Mouse (Mus musculus) G1E-ER4 (cell line): ENCODE results near the gene Plekhh2. TPM values are rescaled to one million over a fixed set of nuclear protein-coding genes. Genes with fewer than 3 reads are reported as not detected.

Experiments used
- GATA1 ChIP-seq: IDR thresholded peaks from one replicate; pipeline ENCODE4 v1.8.0; 2012; ENCODE audit warnings: low read length, inconsistent platforms
- polyA plus RNA-seq: library from polyadenylated mRNA; stranded (reverse); fragments of >175 nt; gene quantifications from 2 replicates; pipeline ENCODE4 v1.2.3, GENCODE M21; 2012

Gene Plekhh2
- polyA plus RNA-seq, 1 experiment, result not detected

GRCm38 (mm10) chr17:84607617-84608016, 95.9 kb downstream of the Plekhh2 start:
- no peak for TF ChIP-seq GATA1

- TF ChIP-seq GATA1, result no peak
Observed at GRCm38 (mm10) chr17:84608606-84609005, 96.9 kb downstream of the Plekhh2 start.

DNA sequence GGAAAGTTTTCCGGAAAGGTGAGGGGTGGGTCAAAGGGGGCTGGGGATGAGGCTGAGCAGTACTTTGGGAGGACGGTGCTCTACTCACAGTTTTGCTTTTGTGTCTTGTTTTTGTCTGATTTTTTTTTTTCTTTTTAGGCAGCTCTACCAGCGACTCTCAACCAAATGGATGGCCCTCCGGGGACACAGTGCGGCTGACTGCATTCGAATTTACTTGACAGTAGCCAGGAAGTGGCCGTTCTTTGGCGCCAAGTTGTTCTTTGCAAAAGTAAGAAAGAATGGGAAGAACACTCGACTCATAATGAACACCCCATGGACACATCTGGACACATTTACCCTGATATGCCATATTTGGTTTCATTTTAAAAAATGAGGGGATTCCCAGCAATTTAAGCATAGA, 99.8 kb downstream of the Plekhh2 start:
- no peak for TF ChIP-seq GATA1

DNA sequence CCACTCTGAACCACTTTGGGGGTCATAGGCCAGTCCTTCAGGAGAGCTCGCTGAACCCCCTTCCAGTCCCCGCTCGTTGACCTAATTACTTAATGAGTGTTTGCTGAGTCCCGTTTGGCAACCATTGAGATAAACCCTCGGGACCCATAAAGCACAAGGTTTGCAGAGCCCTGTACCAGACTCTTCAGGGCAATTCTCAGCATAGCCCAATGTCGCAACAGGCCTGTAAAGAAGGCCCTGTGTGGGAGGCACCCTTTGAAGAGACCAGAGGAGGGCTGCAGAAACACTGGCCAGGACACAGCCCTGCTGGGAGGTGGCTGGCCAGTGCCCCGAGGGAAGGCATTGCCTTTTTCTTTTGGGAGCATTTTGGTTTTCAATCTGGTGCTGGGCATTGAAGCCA, 100.3 kb downstream of the Plekhh2 start:
- TF ChIP-seq GATA1, result no peak

- no peak for TF ChIP-seq GATA1
Observed at GRCm38 (mm10) chr17:84615811-84616210, 104.1 kb downstream of the Plekhh2 start.

GRCm38 (mm10) chr17:84616526-84617074, 104.9 kb downstream of the Plekhh2 start:
- TF ChIP-seq GATA1, result no peak

- no peak for TF ChIP-seq GATA1
Observed at GRCm38 (mm10) chr17:84617953-84618352, 106.3 kb downstream of the Plekhh2 start.

DNA sequence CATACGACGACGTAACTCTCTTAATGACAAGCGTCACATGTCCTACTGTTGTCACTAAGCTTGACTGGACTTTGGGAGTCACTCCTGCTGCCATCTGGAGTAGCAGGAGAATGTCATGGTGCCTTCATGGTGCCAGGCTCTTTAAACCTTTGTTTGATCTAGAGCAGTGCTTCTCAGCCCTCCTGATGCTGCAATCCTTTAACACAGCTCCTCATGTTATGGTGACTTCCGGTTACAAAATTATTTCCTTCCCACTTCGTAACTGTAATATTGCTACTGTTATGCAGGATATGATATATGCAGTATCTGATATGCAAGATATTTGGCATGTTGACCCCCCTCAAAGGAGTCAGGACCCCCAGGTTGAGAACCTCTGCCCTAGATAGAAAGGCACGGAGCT, 107.4 kb downstream of the Plekhh2 start:
- no peak for TF ChIP-seq GATA1

GRCm38 (mm10) chr17:84620076-84620475, 108.4 kb downstream of the Plekhh2 start:
- TF ChIP-seq GATA1, result no peak

- no peak for TF ChIP-seq GATA1
Observed at GRCm38 (mm10) chr17:84620610-84621009, 108.9 kb downstream of the Plekhh2 start.

DNA sequence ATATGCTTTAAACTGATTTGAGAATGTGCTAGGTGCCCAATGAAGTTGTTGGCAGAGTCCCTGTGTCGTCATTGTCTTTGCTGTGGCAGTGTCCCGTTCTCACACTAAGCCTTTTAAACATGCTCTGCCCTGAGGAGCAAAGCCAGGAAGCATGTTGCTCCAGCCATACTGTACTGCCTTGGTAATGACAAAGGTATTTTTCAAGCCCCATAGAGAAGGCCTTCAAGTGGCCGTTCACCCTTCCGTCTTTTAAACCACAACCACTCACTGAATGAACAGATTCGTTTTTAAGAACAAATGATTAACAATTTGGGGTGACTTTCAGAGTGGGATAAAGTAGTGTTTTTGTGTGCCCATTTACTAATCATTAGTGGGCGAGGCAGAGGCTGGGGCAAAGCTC, 109.5 kb downstream of the Plekhh2 start:
- no peak for TF ChIP-seq GATA1

DNA sequence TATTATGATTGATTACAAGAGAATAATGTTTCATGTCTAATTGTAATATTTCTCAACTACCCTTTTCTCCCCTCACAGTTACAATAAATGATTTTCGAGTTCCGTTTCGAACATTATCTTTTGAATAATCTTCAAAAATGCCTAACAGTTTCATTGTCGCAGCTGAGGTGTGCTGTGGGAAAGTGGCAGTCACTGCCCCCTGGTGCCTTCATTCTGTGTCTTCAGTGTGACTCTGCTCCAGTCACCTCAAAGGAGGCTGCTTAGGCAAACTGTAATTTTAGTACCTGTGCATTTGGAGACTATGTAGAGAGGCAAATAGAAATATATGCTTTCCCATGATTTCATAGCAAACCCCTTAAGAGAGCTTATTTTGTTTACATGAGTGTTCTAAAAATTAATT, 110.3 kb downstream of the Plekhh2 start:
- no peak for TF ChIP-seq GATA1

DNA sequence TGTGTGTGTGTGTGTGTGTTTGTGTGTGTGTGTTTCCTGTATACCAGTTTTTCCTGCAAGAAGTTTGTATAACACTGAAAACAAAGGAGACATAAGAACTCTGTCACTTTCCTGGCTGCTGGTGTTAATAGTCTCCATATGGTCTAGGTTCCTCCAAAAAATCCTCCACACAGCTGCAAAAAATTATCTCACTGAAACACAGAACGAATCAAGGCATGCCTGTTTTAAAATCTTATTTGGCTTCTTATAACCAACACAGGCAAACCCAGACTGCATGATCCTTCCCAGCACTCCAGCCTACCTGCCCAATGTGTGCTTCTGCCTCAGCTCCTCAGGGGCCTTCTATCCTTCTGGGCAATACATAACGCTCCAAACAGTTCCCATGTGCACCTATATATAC, 111.2 kb downstream of the Plekhh2 start:
- no peak for TF ChIP-seq GATA1

DNA sequence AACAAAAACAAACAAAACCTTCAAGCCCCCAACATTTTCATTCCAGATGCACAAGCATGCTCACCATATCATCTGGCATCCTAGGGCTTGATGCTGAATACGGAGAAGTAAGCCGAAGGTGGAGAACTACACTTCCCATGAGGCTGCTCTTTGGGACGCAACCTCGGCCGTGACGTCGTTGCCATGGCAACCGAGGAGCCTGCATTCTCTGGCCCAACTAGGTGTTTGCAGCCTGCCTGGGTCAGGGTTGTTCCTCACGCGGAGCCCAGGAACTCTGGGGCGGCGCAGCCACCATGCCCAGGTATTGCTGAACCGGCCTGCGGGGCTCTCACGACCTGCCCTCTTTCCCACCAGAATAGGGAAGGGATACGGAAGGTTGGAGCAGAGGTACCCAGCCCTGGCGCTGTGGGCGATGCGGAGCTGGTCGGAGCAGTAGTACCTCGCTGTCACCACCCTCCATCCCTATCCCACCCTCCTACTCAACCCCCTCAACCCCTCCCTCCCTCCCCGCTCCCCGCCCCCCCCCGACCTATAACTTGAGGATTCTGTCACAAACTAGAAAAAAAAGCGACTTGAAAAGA, 114.7 kb downstream of the Plekhh2 start, which contains the start of gene Dync2li1:
TSS of gene Dync2li1 (plus strand) at position 221 of the 581 bp plus-strand sequence.
- no peak for TF ChIP-seq GATA1

- TF ChIP-seq GATA1, result no peak
Observed at GRCm38 (mm10) chr17:84626857-84627305, 115.2 kb downstream of the Plekhh2 start.

GRCm38 (mm10) chr17:84627721-84628120, 116.0 kb downstream of the Plekhh2 start:
- TF ChIP-seq GATA1, result no peak

- TF ChIP-seq GATA1, result no peak
Observed at GRCm38 (mm10) chr17:84628611-84629010, 116.9 kb downstream of the Plekhh2 start.
